Mouse (Mus musculus) erythroid progenitor cell, adult 5-6 weeks (primary cell): ENCODE measurements around the gene Trim66. TPM values are rescaled to one million over a fixed set of nuclear protein-coding genes. Genes with fewer than 3 reads are reported as not detected.

Experiments
- ATAC-seq: replicated peaks from 2 replicates; pipeline ENCODE4 v1.8.0; 2016; ENCODE audit warnings: moderate number of reproducible peaks, mild to moderate bottlenecking, moderate TSS enrichment, inconsistent platforms; ENCODE audit not compliant: poor library complexity, low FRiP score, severe bottlenecking
- total RNA-seq, 2 experiments: library from RNA; stranded (forward) in 1 of 2; stranded (reverse) in 1 of 2; fragments of 150-400 nt in 1 of 2; fragments of 186-747, 209-891 nt in 1 of 2; gene quantifications; 2 replicates each; pipeline versions ENCODE4 v1.2.3 to v1.2.4; 2015 to 2017; ENCODE audit warnings: low replicate concordance in 2 of 2

Gene Trim66
- total RNA-seq, 2 experiments from 2014 or later, result not detected

- no peak for ATAC-seq
Measured at GRCm38 (mm10) chr7:109467591-109467990, 40.3 kb downstream of the Trim66 start.

GRCm38 (mm10) chr7:109460698-109461097 is 47.2 kb downstream of the Trim66 start:
- ATAC-seq, result 0 out of 2 replicates have a peak, but pooled peaks have one; percentile 30

- ATAC-seq, result no peak
Measured at GRCm38 (mm10) chr7:109456563-109456962, 51.4 kb downstream of the Trim66 start.

- ATAC-seq, result no peak
Measured at GRCm38 (mm10) chr7:109455748-109456147, 52.2 kb downstream of the Trim66 start.

- ATAC-seq, result no peak
Measured at GRCm38 (mm10) chr7:109454856-109455255, 53.1 kb downstream of the Trim66 start.

GRCm38 (mm10) chr7:109448060-109448459 is 59.9 kb downstream of the Trim66 start:
- ATAC-seq, result no peak

- peak; percentile 39; the same call in 1 of the 2 replicates for ATAC-seq
Measured at GRCm38 (mm10) chr7:109445012-109445411, 62.9 kb downstream of the Trim66 start.

GRCm38 (mm10) chr7:109442739-109443138 is 65.2 kb downstream of the Trim66 start:
- ATAC-seq, result no peak

GRCm38 (mm10) chr7:109440697-109441269 is 67.2 kb downstream of the Trim66 start:
- no peak for ATAC-seq

- ATAC-seq, result no peak
Measured at GRCm38 (mm10) chr7:109438781-109439591, 68.9 kb downstream of the Trim66 start, which contains the start of gene Stk33. TSS of gene Stk33 (minus strand) at chr7:109439081.

GRCm38 (mm10) chr7:109424422-109425159 is 83.3 kb downstream of the Trim66 start:
- ATAC-seq, result no peak

GRCm38 (mm10) chr7:109422803-109423202 is 85.1 kb downstream of the Trim66 start:
- no peak for ATAC-seq

GRCm38 (mm10) chr7:109405491-109405890 is 102.4 kb downstream of the Trim66 start:
- no peak for ATAC-seq

GRCm38 (mm10) chr7:109399299-109399698 is 108.6 kb downstream of the Trim66 start:
- no peak for ATAC-seq

Other genes with a start within 250 kb of the Trim66 start
- gene Stk33, start 69.1 kb downstream of the Trim66 start, total RNA-seq (2015; ENCODE audit: low replicate concordance), result not detected in 2 replicates
- not detected in 2 replicates for gene Stk33, start 69.1 kb downstream of the Trim66 start, total RNA-seq (2017; ENCODE audit: low replicate concordance)
- gene Rpl27a, start 11.0 kb upstream of the Trim66 start, total RNA-seq (2015; ENCODE audit: low replicate concordance), result 221 and 228 TPM in 2 replicates
- 113 and 169 TPM in 2 replicates for gene Rpl27a, start 11.0 kb upstream of the Trim66 start, total RNA-seq (2017; ENCODE audit: low replicate concordance)
- 143 and 246 TPM in 2 replicates for gene St5, start 195.5 kb upstream of the Trim66 start, total RNA-seq (2015; ENCODE audit: low replicate concordance)
- gene St5, start 195.5 kb upstream of the Trim66 start, total RNA-seq (2017; ENCODE audit: low replicate concordance), result 82.6 and 96.9 TPM in 2 replicates
- gene Akip1, start 195.6 kb upstream of the Trim66 start, total RNA-seq (2015; ENCODE audit: low replicate concordance), result 36.8 and 57.0 TPM in 2 replicates
- gene Akip1, start 195.6 kb upstream of the Trim66 start, total RNA-seq (2017; ENCODE audit: low replicate concordance), result 21.6 and 23.0 TPM in 2 replicates
- not detected in 2 replicates for gene BC051019, start 215.7 kb upstream of the Trim66 start, total RNA-seq (2015; ENCODE audit: low replicate concordance)
- not detected in 2 replicates for gene BC051019, start 215.7 kb upstream of the Trim66 start, total RNA-seq (2017; ENCODE audit: low replicate concordance)
- gene Ascl3, start 223.6 kb upstream of the Trim66 start, total RNA-seq (2015; ENCODE audit: low replicate concordance), result not detected in 2 replicates
- gene Ascl3, start 223.6 kb upstream of the Trim66 start, total RNA-seq (2017; ENCODE audit: low replicate concordance), result not detected in 2 replicates
- 57.8 and 63.1 TPM in 2 replicates for gene Tmem9b, start 244.7 kb upstream of the Trim66 start, total RNA-seq (2015; ENCODE audit: low replicate concordance)
- gene Tmem9b, start 244.7 kb upstream of the Trim66 start, total RNA-seq (2017; ENCODE audit: low replicate concordance), result 22.2 and 22.6 TPM in 2 replicates